Mouse (Mus musculus) c-Kit-positive CD71-negative TER-119-negative erythroid progenitor cells, embryonic 14.5 days (primary cell): Measurements from ENCODE around the gene Mreg.

Experiments used
- DNase-seq: peaks from one replicate; pipeline ENCODE4 v3.0.0-alpha.2; 2013; ENCODE audit warnings: low read depth

Gene Mreg

GRCm38 (mm10) chr1:72226887-72227481 lies 14.9 kb upstream of the Mreg start:
- DNase-seq: no peak

GRCm38 (mm10) chr1:72226172-72226886 lies 14.2 kb upstream of the Mreg start:
- DNase-seq: peak; percentile 70

- DNase-seq: peak; percentile 70
Measured at GRCm38 (mm10) chr1:72225720-72226171, 13.6 kb upstream of the Mreg start.

- DNase-seq: no peak
Measured at GRCm38 (mm10) chr1:72225054-72225718, 13.1 kb upstream of the Mreg start.

- no peak for DNase-seq
Measured at GRCm38 (mm10) chr1:72220008-72220407, 7.9 kb upstream of the Mreg start.

GRCm38 (mm10) chr1:72219116-72219515 lies 7.0 kb upstream of the Mreg start:
- no peak for DNase-seq

- no peak for DNase-seq
Measured at GRCm38 (mm10) chr1:72218626-72219025, 6.5 kb upstream of the Mreg start.

- no peak for DNase-seq
Measured at GRCm38 (mm10) chr1:72216761-72217160, 4.7 kb upstream of the Mreg start.

GRCm38 (mm10) chr1:72215174-72215573 lies 3.1 kb upstream of the Mreg start:
- DNase-seq: no peak

- no peak for DNase-seq
Measured at GRCm38 (mm10) chr1:72214470-72214961, 2.4 kb upstream of the Mreg start.

GRCm38 (mm10) chr1:72213954-72214353 lies 1.8 kb upstream of the Mreg start:
- no peak for DNase-seq

GRCm38 (mm10) chr1:72210803-72211679 lies 1.1 kb downstream of the Mreg start:
- DNase-seq: no peak

- no peak for DNase-seq
Measured at GRCm38 (mm10) chr1:72208095-72208494, 4.0 kb downstream of the Mreg start.

- DNase-seq: no peak
Measured at GRCm38 (mm10) chr1:72205113-72205512, 7.0 kb downstream of the Mreg start.

- no peak for DNase-seq
Measured at GRCm38 (mm10) chr1:72203204-72203603, 8.9 kb downstream of the Mreg start.

GRCm38 (mm10) chr1:72202705-72203104 lies 9.4 kb downstream of the Mreg start:
- no peak for DNase-seq

GRCm38 (mm10) chr1:72202068-72202467 lies 10.0 kb downstream of the Mreg start:
- DNase-seq: no peak

GRCm38 (mm10) chr1:72201126-72201525 lies 11.0 kb downstream of the Mreg start:
- no peak for DNase-seq

GRCm38 (mm10) chr1:72198142-72198806 lies 13.8 kb downstream of the Mreg start:
- no peak for DNase-seq

GRCm38 (mm10) chr1:72196626-72197359 lies 15.3 kb downstream of the Mreg start:
- no peak for DNase-seq

GRCm38 (mm10) chr1:72196123-72196522 lies 16.0 kb downstream of the Mreg start:
- DNase-seq: no peak
